Mouse (Mus musculus) right cerebral cortex, postnatal 10 days (tissue): ENCODE data around the gene Dmgdh.

Experiments used
- DNase-seq, 2 experiments: peaks; one replicate each; pipeline ENCODE4 v3.0.0; 2021; ENCODE audit warnings: low spot score in 2 of 2

Gene Dmgdh

GRCm38 (mm10) chr13:93674131-93674561, at the start of gene Dmgdh, which contains the start of gene Bhmt2:
Dmgdh (plus strand) TSS chr13:93674433.
Bhmt2 (minus strand) TSS chr13:93674302.
- no peak for DNase-seq

GRCm38 (mm10) chr13:93628861-93629260, 45.4 kb upstream of the Dmgdh start:
- no peak for DNase-seq

GRCm38 (mm10) chr13:93630941-93631705, 43.1 kb upstream of the Dmgdh start:
- DNase-seq, result no peak

GRCm38 (mm10) chr13:93632927-93633326, 41.3 kb upstream of the Dmgdh start:
- DNase-seq, result no peak

- no peak for DNase-seq
These were observed 37.7 kb upstream of the Dmgdh start for GRCm38 (mm10) chr13:93636561-93636960.

GRCm38 (mm10) chr13:93637282-93638245, 36.7 kb upstream of the Dmgdh start, which contains the start of gene Bhmt:
Bhmt (minus strand) TSS chr13:93637961.
- no peak for DNase-seq

- DNase-seq, result no peak
These were observed 34.6 kb upstream of the Dmgdh start for GRCm38 (mm10) chr13:93639636-93640035.

- no peak for DNase-seq
These were observed 25.7 kb upstream of the Dmgdh start for GRCm38 (mm10) chr13:93648387-93649130.

- DNase-seq, result no peak
These were observed 20.9 kb upstream of the Dmgdh start for GRCm38 (mm10) chr13:93653382-93653781.

GRCm38 (mm10) chr13:93657941-93658340, 16.3 kb upstream of the Dmgdh start:
- DNase-seq, result no peak

- no peak for DNase-seq
These were observed 6.6 kb upstream of the Dmgdh start for GRCm38 (mm10) chr13:93667586-93667985.

GRCm38 (mm10) chr13:93672371-93672770, 1.9 kb upstream of the Dmgdh start:
- no peak for DNase-seq

GRCm38 (mm10) chr13:93673296-93673695, 937 bp upstream of the Dmgdh start:
- DNase-seq, result no peak

GRCm38 (mm10) chr13:93676864-93677263, 2.6 kb downstream of the Dmgdh start:
- DNase-seq, result no peak

GRCm38 (mm10) chr13:93683336-93683735, 9.1 kb downstream of the Dmgdh start:
- DNase-seq, result no peak

GRCm38 (mm10) chr13:93685226-93685625, 11.0 kb downstream of the Dmgdh start:
- DNase-seq, result no peak

- DNase-seq, result no peak
These were observed 13.1 kb downstream of the Dmgdh start for GRCm38 (mm10) chr13:93687321-93687720.

- no peak for DNase-seq
These were observed 15.3 kb downstream of the Dmgdh start for GRCm38 (mm10) chr13:93689566-93689965.

GRCm38 (mm10) chr13:93690821-93691220, 16.6 kb downstream of the Dmgdh start:
- DNase-seq, result no peak

GRCm38 (mm10) chr13:93698866-93699265, 24.6 kb downstream of the Dmgdh start:
- no peak for DNase-seq

GRCm38 (mm10) chr13:93705697-93706096, 31.5 kb downstream of the Dmgdh start:
- no peak for DNase-seq

- DNase-seq, result no peak
These were observed 33.0 kb downstream of the Dmgdh start for GRCm38 (mm10) chr13:93707271-93707670.
